Mouse (Mus musculus) kidney, postnatal 10 days (tissue): ENCODE results near the gene Nell1.

Source experiments
- DNase-seq: peaks from one replicate; pipeline ENCODE4 v3.0.0; 2021; ENCODE audit warnings: mixed read lengths

The Nell1 gene

GRCm38 (mm10) chr7:50338226-50338625 is 363.6 kb downstream of the Nell1 start:
- no peak for DNase-seq

- no peak for DNase-seq
Observed at GRCm38 (mm10) chr7:50338757-50339156, 364.1 kb downstream of the Nell1 start.

DNA sequence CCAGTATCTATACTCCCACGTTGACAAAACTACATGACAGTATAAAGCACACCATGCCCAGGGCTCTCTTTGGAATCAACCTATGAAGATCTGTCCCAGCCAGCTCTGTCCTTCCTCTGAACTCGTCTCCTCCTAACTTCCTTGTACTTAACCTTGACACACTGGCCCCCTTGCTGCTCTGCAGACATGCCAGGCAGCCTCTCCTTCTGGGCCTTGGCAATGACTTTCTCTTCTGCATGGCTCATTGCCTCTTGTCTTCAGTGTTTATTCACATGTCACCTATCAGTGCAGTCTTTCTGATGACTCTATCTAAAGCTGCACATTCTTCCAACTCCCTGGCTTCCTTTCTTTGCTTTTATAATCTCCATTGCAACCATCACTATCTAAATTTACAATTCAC is 376.9 kb downstream of the Nell1 start:
- DNase-seq = no peak

DNA sequence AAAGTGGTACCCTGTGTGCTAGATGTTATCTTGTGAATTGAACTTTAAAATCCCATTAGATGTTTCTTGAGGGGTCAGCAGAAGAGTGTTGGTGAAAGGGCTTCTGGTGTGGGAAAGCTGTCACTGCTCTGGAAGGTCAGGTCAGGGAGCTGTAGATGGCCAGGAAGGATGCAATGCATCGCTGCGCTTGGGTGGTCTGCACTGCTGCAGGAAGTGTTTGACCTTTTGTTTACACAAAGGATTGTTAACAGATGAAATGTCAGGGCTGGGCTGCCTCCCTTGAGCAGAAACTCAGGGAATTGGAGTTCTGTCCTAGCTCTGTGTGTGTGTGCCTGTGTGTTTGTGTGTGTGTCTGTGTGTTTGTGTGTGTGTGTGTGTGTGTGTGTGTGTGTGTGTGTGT is 382.5 kb downstream of the Nell1 start:
- peak; percentile 9 for DNase-seq

DNA sequence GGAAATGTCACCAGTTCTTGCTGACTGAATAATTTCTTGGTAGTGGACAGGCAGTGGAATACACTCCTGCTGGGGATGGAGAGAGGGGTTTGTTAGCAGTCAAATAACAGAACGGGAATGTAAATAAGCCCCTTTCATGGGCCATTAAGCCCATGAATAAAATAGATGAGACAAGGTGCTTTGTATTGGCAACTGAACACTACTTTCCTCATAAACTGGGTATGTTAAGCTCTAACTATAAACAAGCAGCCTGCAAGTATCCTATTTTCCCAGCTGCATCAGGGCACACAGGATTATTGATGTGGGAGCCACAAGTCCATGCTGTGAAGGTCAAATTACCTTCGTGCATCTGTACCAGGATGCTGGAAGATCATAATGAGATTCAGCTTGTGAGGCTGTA is 387.4 kb downstream of the Nell1 start:
- no peak for DNase-seq

GRCm38 (mm10) chr7:50374876-50375275 is 400.2 kb downstream of the Nell1 start:
- DNase-seq = no peak

- DNase-seq = no peak
Observed at GRCm38 (mm10) chr7:50410421-50410820, 435.8 kb downstream of the Nell1 start.

DNA sequence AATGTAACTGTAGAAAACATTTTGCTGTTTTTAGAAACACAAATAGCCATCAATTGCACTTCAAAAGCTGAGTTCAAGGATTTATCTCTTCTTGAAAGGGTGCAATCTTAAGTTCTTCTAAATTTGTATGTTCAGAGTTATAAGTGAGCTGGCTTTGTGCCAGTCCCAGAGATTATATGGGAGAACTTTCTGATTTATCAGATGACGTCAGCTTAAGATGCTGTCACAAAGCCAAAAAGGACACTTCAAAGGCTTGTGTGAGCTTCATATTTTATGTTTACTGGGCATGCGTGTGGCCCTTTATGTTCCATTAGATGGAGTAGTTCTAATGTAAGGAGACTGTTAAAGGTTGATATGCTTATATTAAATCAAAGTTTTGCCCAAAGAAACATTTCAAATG is 445.3 kb downstream of the Nell1 start:
- DNase-seq = no peak

DNA sequence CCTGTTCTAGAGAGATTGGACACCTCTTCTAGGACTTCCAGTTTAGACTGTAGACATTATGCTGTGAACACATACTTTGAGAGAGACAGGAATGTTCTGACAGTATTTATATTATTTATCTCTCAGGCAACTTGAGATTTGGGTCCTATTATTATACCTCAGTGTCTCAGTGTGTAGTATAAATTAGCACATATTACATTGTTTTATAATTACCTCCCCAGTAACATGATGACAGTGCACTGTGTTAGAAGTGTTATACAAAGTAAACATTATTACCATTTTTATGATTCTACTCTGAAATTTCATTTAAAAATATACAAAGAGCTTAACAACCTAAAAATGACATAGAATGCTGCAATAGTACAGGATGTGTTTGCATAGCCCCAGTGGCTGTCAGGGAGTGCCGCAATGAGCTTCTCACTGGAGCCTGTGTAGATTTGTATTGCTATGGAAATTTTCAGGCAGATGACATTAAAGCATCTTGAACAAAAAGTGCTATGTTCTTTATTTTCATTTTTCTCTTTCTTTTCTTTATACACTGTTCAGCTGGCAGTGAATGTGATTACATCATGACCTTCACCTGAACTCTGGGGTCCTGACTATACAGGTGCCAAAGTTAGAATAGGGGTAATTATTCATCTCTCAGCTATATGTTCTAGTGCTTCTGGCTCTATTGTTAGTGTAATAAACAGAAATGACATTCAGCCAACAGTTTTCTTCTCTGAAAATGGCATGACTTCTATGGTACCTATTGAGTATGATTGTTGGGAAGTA is 447.9 kb downstream of the Nell1 start:
- DNase-seq = no peak

DNA sequence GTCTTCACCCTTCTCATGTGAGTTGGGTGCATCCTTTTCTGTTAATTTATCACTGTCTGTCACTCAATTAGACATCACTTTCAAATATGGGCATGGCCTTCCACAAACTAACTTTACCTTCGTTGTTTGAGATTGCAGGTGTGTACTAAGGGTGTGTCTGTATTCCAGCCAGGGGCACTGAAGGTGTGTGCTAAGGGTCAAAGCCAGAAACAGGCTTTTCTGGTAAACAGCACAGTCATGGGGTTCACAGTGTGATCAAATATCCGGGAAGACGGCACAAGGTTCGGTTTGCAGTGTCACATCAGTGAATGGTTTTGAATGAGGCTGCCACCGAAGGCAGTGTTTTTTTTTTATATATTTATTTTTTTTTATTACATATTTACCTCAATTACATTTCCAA is 455.1 kb downstream of the Nell1 start:
- DNase-seq = no peak

DNA sequence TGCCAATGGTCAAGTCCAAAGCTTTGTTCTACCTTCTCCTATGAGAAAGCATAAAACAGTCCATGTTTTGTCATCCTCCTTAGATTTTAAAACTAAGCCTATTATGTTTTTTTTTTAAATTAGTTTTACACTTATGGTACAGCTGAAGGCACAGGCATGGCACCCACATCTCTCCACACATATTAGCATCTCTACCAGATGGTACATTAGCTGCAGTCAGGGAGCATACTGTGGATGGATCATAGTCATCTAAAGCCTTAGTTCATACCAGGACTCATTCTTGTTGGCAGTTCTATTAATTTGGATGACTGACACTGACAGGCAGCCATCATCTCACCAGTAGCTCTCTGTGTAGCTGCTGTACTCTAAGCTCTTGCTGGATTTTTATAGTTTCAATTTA is 466.6 kb downstream of the Nell1 start:
- DNase-seq = no peak

GRCm38 (mm10) chr7:50447316-50447715 is 472.7 kb downstream of the Nell1 start:
- no peak for DNase-seq

GRCm38 (mm10) chr7:50467742-50468141 is 493.1 kb downstream of the Nell1 start:
- DNase-seq = no peak

GRCm38 (mm10) chr7:50470555-50470954 is 495.9 kb downstream of the Nell1 start:
- DNase-seq = no peak

GRCm38 (mm10) chr7:50482011-50482410 is 507.3 kb downstream of the Nell1 start:
- DNase-seq = no peak

DNA sequence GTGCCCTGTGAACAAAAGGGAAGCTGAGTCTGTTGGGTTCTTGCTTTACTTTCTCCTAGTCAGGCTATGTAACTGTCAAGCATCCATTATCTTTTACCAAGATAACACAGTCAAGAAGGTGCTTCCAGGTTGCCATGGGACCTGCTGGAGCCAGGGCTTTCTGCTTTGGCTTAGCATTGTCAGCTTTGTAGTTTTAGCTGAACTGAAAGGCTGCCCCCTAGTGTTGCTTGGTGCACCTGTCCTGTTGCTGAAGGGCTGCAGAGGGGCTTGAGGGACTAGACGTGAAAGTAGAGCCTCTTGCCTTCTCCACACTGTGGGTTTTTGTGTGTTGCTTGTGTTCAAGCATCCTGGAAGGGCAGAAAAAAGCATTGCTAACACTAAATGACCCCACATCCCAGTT is 510.6 kb downstream of the Nell1 start:
- DNase-seq = peak; percentile 47

- DNase-seq = no peak
Observed at GRCm38 (mm10) chr7:50486884-50487420, 512.3 kb downstream of the Nell1 start.

DNA sequence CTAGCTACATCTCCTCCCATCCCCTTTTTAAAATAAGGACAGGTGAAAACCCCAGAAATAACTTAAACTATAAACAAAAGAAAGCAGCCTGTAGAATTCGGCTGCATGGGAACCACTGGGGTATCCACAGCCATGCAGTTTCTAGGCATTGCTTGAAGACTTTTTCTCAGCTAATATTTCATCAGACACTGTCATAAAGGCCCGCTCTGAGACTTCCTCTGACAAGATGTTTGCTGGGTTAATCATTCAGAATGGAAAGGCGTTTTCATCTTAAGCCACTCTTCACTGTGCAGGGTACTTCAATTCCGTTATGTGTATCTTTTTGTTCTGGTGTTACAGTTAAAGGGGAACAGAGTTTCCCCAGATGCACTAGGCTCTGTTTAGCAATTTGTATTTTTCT is 526.9 kb downstream of the Nell1 start:
- no peak for DNase-seq

- DNase-seq = no peak
Observed at GRCm38 (mm10) chr7:50507047-50507446, 532.4 kb downstream of the Nell1 start.

DNA sequence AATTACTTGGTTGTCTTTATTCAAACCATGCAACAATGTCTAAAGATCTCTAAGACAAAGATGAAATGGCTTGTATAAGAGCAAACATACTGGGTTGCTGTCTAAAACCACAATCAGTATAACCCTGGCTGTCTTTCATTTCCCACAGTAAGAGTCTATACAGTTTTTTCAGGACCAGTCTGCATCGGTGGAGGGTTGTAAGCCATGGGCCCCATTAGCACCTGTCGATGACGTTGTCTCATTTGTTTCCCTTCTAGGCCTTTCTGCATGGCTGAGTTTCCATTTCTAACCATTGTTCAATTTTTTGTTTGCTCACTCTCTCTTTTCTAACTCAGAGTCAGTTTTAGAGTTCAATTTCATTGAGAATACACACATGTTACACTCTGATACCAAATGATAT is 540.2 kb downstream of the Nell1 start:
- no peak for DNase-seq

GRCm38 (mm10) chr7:50516681-50517080 is 542.0 kb downstream of the Nell1 start:
- DNase-seq = no peak

DNA sequence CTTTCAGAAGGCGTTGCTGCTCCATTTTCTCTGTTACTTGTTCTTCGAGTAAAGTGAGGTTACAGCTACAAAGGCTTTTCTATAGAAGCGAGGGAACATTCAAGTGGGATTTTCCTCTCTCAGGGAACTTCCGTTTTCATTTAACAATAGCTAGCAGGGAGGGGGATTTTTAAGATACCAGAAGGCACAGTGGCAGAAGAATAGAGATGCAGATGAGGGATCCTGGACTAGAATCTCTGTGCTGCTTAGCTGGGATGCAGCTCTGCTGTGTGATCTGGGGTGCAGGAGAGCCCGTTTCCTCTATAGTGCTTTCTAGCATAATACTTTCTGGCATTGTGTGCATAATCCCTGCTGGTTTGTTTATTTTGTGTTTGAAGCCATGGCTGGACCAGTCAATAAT is 568.7 kb downstream of the Nell1 start:
- no peak for DNase-seq

GRCm38 (mm10) chr7:50549572-50549971 is 574.9 kb downstream of the Nell1 start:
- DNase-seq = no peak

DNA sequence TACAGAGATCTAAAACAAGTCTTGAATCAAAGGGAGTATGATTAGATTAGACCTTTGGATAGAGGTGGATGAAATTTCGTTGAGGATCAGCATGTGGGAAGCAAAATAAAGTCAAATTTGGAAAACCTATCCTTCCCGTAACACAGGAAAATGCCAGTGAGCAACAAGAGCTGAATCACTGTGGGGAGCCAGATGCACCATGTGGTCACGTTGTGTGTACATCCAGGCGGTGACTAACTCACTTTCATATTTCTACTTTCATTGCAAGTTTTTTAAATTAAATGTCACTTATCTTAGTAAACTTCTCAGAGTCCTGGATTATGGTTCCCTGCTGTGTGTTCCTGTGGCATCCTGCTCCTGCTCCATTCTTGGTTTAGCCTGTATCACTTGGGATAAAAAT is 576.8 kb downstream of the Nell1 start:
- no peak for DNase-seq

DNA sequence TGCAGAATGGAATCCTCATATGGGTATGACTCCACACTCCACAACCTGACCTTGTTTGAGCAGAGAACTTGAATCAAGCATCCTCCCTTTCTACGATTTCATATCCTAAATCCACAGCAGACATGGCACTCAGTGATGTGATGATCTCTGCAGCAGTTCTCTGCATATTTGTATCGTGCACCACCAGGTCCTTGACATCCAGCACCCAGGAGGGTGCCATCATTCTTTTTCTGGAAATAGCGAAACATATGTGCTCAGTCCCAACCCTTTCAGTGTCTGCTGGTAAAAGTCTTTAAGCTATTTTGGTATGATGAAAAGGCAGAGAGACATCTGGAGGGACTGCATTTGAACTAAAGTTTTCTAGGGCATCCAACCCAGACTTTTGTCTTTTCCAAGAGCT is 588.0 kb downstream of the Nell1 start:
- DNase-seq = no peak
